ENCODE assay signal across 8 mouse cellular contexts in the genomic region with DNA sequence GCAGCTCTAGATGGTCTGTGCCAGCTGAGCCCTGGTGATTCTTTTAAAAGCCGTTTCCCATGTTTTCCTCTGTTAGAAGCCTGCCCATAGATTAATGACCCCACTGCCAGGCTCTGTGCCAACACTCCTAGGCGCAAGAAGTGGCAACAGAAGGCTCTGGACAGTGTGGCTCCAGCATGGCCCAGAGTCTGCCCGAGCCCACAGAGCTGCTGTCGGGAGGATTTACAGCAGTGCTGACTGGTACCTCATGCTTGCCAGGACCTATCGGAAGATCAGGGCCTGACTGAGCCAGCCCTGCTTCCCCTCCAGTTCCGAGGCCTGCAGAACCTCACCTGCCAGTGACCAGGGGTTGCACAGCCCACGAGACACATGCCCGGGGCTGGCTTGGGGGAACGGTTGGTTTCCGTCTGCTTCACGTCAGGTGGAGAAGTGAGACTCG.
DNase-seq lines count a peak whose midpoint lies in the region; ATAC-seq lines count a peak whose summit lies in the region.

No protein-coding gene starts in this region.

- H3K4me2 ChIP-seq in heart, embryonic 15.5 days: peak overlapping the region; percentile 31
- no peak overlapping the region for H3K4me2 ChIP-seq in heart, embryonic 11.5 days

- no peak overlapping the region for H3K9ac ChIP-seq in heart, embryonic 15.5 days
- no peak overlapping the region for H3K9ac ChIP-seq in heart, embryonic 11.5 days (ENCODE audit: low read depth, low read length)

- DNase-seq in adrenal gland, postnatal 10 days: peak; percentile 73
- DNase-seq in cerebellum, postnatal 25 days: peak; percentile 77 to 84
- DNase-seq in lung, postnatal 14 days: peak; percentile 41
- DNase-seq in thymus, postnatal 0 days (ENCODE audit: low spot score): no peak
- no peak for DNase-seq in right cerebral cortex, postnatal 25 days
- no peak for DNase-seq in right cerebral cortex, postnatal 14 days

- WGBS in heart, embryonic 15.5 days: 40% methylated on average over 12 of the region's 12 CpGs
- 58% methylated on average over 12 of the region's 12 CpGs for WGBS in heart, embryonic 11.5 days (ENCODE audit: insufficient replicate concordance)

- H3K36me3 ChIP-seq in heart, embryonic 15.5 days: no peaks in the 10 kb centered on the region
- H3K36me3 ChIP-seq in heart, embryonic 11.5 days (ENCODE audit: control insufficient read depth, insufficient read depth, low read length): no peaks in the 10 kb centered on the region

- no peaks in the 10 kb centered on the region for H3K9me3 ChIP-seq in heart, embryonic 15.5 days (replicated peaks)
- H3K9me3 ChIP-seq in heart, embryonic 11.5 days (replicated peaks; ENCODE audit: control insufficient read depth, low read length): no peaks in the 10 kb centered on the region

- no peak overlapping the region for H3K4me3 ChIP-seq in heart, embryonic 15.5 days
- H3K4me3 ChIP-seq in heart, embryonic 11.5 days (ENCODE audit: low read depth, low read length): no peak overlapping the region

- peak overlapping the region; percentile 35 for H3K27ac ChIP-seq in heart, embryonic 15.5 days
- H3K27ac ChIP-seq in heart, embryonic 11.5 days (ENCODE audit: low read depth, low read length): no peak overlapping the region

- H3K4me1 ChIP-seq in heart, embryonic 15.5 days (replicated peaks): peaks cover 28% of the 10 kb centered on the region
- H3K4me1 ChIP-seq in heart, embryonic 11.5 days (ENCODE audit: control insufficient read depth, insufficient read depth, low read length): peaks cover 3% of the 10 kb centered on the region; the same call in 1 of the 2 replicates

- peak; percentile 63; the same call in 1 of the 2 replicates for ATAC-seq in heart, embryonic 15.5 days (replicated peaks; ENCODE audit: insufficient number of reproducible peaks, insufficient read depth, low FRiP score, low read depth)
- ATAC-seq in heart, embryonic 11.5 days (replicated peaks; ENCODE audit: insufficient number of reproducible peaks, low FRiP score, low TSS enrichment): no peak

- no peaks in the 10 kb centered on the region for H3K27me3 ChIP-seq in heart, embryonic 15.5 days
- H3K27me3 ChIP-seq in heart, embryonic 11.5 days (ENCODE audit: control insufficient read depth, insufficient read depth, low read length): no peaks in the 10 kb centered on the region

Comparison
In these comparisons a context has a peak if more than half of its experiments do, and no peak if none do; other contexts are left out.
1. DNase-seq: peak in adrenal gland, postnatal 10 days (single experiment), cerebellum, postnatal 25 days (2 of 2) and lung, postnatal 14 days (single experiment); none in thymus, postnatal 0 days (single experiment), right cerebral cortex, postnatal 25 days (single experiment) and right cerebral cortex, postnatal 14 days (single experiment).